Mouse (Mus musculus) olfactory bulb, adult 2 months (tissue): ENCODE results near the gene Reep6. TPM values are rescaled to one million over a fixed set of nuclear protein-coding genes. Genes with fewer than 3 reads are reported as not detected.

Source experiments
- H3K27ac ChIP-seq: fragments of 200-500 bp; 2 replicates; pipeline ENCODE4 v1.5.1; 2012; ENCODE audit warnings: low read depth, low read length; ENCODE audit not compliant: insufficient read depth
- H3K4me1 ChIP-seq: fragments of 200-500 bp; 2 replicates; pipeline ENCODE4 v1.6.1; 2012; ENCODE audit warnings: low read length; ENCODE audit not compliant: control insufficient read depth, insufficient read depth
- H3K4me3 ChIP-seq: fragments of 200-500 bp; 2 replicates; pipeline ENCODE4 v1.5.1; 2012; ENCODE audit warnings: mild to moderate bottlenecking, low read depth, low read length, moderate library complexity; ENCODE audit not compliant: insufficient read depth
- CTCF ChIP-seq: fragments of 200-500 bp; IDR thresholded peaks from 2 replicates; pipeline ENCODE4 v1.5.1; 2012; ENCODE audit warnings: low read depth, mild to moderate bottlenecking, low read length, moderate library complexity; ENCODE audit not compliant: insufficient read depth
- POLR2A ChIP-seq: fragments of 200-500 bp; IDR thresholded peaks from 2 replicates; pipeline ENCODE4 v1.6.1; 2012; ENCODE audit warnings: mild to moderate bottlenecking, low read depth, low read length, moderate library complexity; ENCODE audit not compliant: insufficient read depth
- WGBS: fragments of 180-500 bp; shearing (Covaris S2); methylation state at CpG from one replicate; pipeline ENCODE4 v1.1.7; 2018; 5-methylcytosine and 5-hydroxymethylcytosine counted together
- polyA plus RNA-seq: library from polyadenylated mRNA; stranded (reverse); fragments of >200 nt; gene quantifications from 2 replicates; pipeline ENCODE4 v1.2.4, GENCODE M21; 2012; ENCODE audit warnings: low replicate concordance; ENCODE audit not compliant: missing spikeins, insufficient read depth, insufficient read length

Gene Reep6
- polyA plus RNA-seq, 1 experiment: not detected

- 85% methylated on average over 4 of the region's 4 CpGs for WGBS
- peaks cover 44% of the 10 kb centered on the region for H3K4me1 ChIP-seq
- TF ChIP-seq POLR2A: no peak
- no peak for TF ChIP-seq CTCF
- no peak overlapping the region for H3K27ac ChIP-seq
- H3K4me3 ChIP-seq: no peak overlapping the region
Observed at GRCm38 (mm10) chr10:80384115-80384639, 54.4 kb downstream of the Reep6 start.

- Histone ChIP-seq H3K4me3 (peak overlapping the region; percentile 95), H3K27ac (no peak overlapping the region), H3K4me1 (peaks cover 44% of the 10 kb centered on the region)
- no peak for TF ChIP-seq POLR2A
- no peak for TF ChIP-seq CTCF
- 45% methylated on average over 7 of the region's 7 CpGs for WGBS
Observed at GRCm38 (mm10) chr10:80384709-80385108, 55.0 kb downstream of the Reep6 start.

GRCm38 (mm10) chr10:80385310-80385709, 55.6 kb downstream of the Reep6 start:
- H3K27ac ChIP-seq: no peak overlapping the region
- peaks cover 44% of the 10 kb centered on the region for H3K4me1 ChIP-seq
- 24% methylated on average over 7 of the region's 7 CpGs for WGBS
- TF ChIP-seq POLR2A: no peak
- TF ChIP-seq CTCF: no peak
- H3K4me3 ChIP-seq: peak overlapping the region; percentile 95

Other genes with a start within 250 kb of the Reep6 start
- gene Sbno2, start 224.4 kb upstream of the Reep6 start, polyA plus RNA-seq: not detected in 2 replicates
- not detected in 2 replicates for gene Stk11, start 214.2 kb upstream of the Reep6 start, polyA plus RNA-seq
- not detected in 2 replicates for gene Atp5d, start 191.3 kb upstream of the Reep6 start, polyA plus RNA-seq
- gene Cbarp, start 189.1 kb upstream of the Reep6 start, polyA plus RNA-seq: not detected in 2 replicates
- gene Midn, start 181.7 kb upstream of the Reep6 start, polyA plus RNA-seq: 128 TPM in 1 of 2 replicates, not detected in the other
- gene Cirbp, start 164.0 kb upstream of the Reep6 start, polyA plus RNA-seq: not detected in 2 replicates
- not detected in 2 replicates for gene 1600002K03Rik, start 157.0 kb upstream of the Reep6 start, polyA plus RNA-seq
- not detected in 2 replicates for gene Efna2, start 150.5 kb upstream of the Reep6 start, polyA plus RNA-seq
- gene Mum1, start 103.5 kb upstream of the Reep6 start, polyA plus RNA-seq: not detected in 2 replicates
- not detected in 2 replicates for gene Ndufs7, start 80.8 kb upstream of the Reep6 start, polyA plus RNA-seq
- not detected in 2 replicates for gene Gamt, start 68.9 kb upstream of the Reep6 start, polyA plus RNA-seq
- not detected in 2 replicates for gene Dazap1, start 68.5 kb upstream of the Reep6 start, polyA plus RNA-seq
- gene Rps15, start 37.5 kb upstream of the Reep6 start, polyA plus RNA-seq: 978 TPM in 1 of 2 replicates, not detected in the other
- not detected in 2 replicates for gene Apc2, start 34.0 kb upstream of the Reep6 start, polyA plus RNA-seq
- not detected in 2 replicates for gene 2310011J03Rik, start 9.4 kb upstream of the Reep6 start, polyA plus RNA-seq
- not detected in 2 replicates for gene Pcsk4, start 455 bp upstream of the Reep6 start, polyA plus RNA-seq
- gene Adamtsl5, start 18.5 kb downstream of the Reep6 start, polyA plus RNA-seq: not detected in 2 replicates
- gene Plk5, start 26.5 kb downstream of the Reep6 start, polyA plus RNA-seq: not detected in 2 replicates
- not detected in 2 replicates for gene Mex3d, start 57.7 kb downstream of the Reep6 start, polyA plus RNA-seq
- not detected in 2 replicates for gene Mbd3, start 69.6 kb downstream of the Reep6 start, polyA plus RNA-seq
- not detected in 2 replicates for gene Uqcr11, start 76.9 kb downstream of the Reep6 start, polyA plus RNA-seq
- gene Tcf3, start 103.7 kb downstream of the Reep6 start, polyA plus RNA-seq: not detected in 2 replicates
- gene Onecut3, start 164.9 kb downstream of the Reep6 start, polyA plus RNA-seq: not detected in 2 replicates
- not detected in 2 replicates for gene Atp8b3, start 209.2 kb downstream of the Reep6 start, polyA plus RNA-seq
- gene Rexo1, start 231.6 kb downstream of the Reep6 start, polyA plus RNA-seq: not detected in 2 replicates
- gene Klf16, start 247.4 kb downstream of the Reep6 start, polyA plus RNA-seq: not detected in 2 replicates